Mouse (Mus musculus) left cerebral cortex, postnatal 10 days (tissue): Measurements from ENCODE around the gene Vamp1. TPM values are rescaled to one million over a fixed set of nuclear protein-coding genes. Genes with fewer than 3 reads are reported as not detected.
"Not testable (repeated sequence)": the region's sequence is repeated elsewhere in the genome, so short reads cannot be mapped to it uniquely, and the experiment has no call there.

ENCODE experiments used
- DNase-seq, 2 experiments: peaks; one replicate each; pipeline ENCODE4 v3.0.0; 2021 to 2022; ENCODE audit warnings: low spot score in 2 of 2, mixed read lengths in 1 of 2; ENCODE audit errors: extremely low spot score in 1 of 2
- intact Hi-C: fragments of 180-260 bp; cut with DNase I; formaldehyde crosslinking; loops from one replicate; pipeline ENCODE4 v1.15.1; 2025
- total RNA-seq, 2 experiments: library from RNA; stranded (reverse); gene quantifications; 2 replicates each; pipeline ENCODE4 v1.2.3; 2021

Vamp1 gene
- total RNA-seq, 2 experiments from 2014 or later = 25.7 to 26.5 TPM

DNA sequence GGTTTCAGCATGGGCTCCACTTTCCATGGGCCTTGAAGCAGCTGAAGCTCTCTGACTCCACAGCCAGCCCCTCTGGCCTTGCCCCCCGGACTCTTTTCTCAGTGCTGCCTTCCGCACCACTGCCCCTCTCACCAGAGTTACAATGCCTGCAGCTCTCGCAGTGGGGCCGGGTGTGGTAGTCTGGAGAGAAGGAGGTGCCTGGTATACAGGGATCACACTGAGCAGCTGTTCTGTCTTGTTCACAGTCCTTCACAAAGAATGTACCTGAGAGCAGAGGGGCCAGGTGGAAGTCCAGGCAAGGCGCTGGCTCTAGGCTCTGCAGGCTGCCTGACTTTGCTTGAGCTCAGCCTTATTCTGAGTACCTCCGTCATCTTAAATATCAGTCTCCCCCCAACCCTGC, 21.0 kb downstream of the Vamp1 start:
- DNase-seq = no peak
- intact Hi-C loops = no loop called here

DNA sequence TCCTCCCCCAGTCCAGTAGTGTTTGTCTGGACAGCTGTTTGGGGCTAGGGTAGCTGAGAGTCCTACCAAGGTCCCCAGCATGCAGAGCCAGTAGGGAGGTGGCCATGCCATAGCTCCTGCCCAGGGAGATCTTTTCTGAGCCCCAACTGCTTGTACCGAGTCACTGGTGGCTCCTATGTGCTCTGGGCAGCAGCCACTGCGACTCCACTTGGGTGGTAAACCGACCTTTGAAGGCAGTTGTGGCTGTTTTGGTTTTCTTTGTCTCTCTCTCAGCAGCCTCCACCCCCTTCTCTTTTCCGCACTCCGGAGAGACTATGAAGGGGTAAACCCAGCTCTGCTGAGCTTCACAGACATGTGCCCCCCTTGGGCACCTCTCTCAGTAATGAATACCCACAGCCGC, 21.4 kb downstream of the Vamp1 start, which contains the start of gene Cd27:
Gene Cd27 (minus strand): TSS at position 229 of the 400 bp plus-strand sequence.
- DNase-seq = no peak
- intact Hi-C loops = no loop called here

- intact Hi-C loops = no loop called here
- DNase-seq = no peak
Measured at GRCm38 (mm10) chr6:125237421-125237820, 22.1 kb downstream of the Vamp1 start.

- intact Hi-C loops = no loop called here
- no peak for DNase-seq
Measured at GRCm38 (mm10) chr6:125238396-125238795, 23.0 kb downstream of the Vamp1 start.

- DNase-seq = no peak
- intact Hi-C loops = no loop called here
Measured at GRCm38 (mm10) chr6:125239547-125239946, 24.2 kb downstream of the Vamp1 start.

DNA sequence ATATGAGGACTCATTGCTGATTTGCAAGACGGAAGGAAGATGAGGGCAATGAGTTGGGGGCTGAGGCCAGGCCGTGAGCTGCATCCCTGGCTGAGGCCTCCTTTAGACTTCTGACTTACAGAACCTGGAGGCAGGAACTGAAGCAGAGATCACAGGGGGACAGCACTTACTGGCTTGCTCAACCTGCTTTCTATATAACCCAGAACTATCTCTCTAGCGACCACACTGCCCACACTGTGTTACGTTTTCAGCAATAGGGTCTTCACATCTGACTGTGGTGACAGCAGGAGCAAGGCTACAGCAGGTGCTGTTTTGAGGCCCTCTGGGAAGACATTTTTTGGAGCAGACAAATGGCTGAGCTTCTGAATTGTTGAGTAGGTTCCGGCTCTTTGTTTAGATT, 25.3 kb downstream of the Vamp1 start:
- DNase-seq = no peak
- intact Hi-C loops = no loop called here

DNA sequence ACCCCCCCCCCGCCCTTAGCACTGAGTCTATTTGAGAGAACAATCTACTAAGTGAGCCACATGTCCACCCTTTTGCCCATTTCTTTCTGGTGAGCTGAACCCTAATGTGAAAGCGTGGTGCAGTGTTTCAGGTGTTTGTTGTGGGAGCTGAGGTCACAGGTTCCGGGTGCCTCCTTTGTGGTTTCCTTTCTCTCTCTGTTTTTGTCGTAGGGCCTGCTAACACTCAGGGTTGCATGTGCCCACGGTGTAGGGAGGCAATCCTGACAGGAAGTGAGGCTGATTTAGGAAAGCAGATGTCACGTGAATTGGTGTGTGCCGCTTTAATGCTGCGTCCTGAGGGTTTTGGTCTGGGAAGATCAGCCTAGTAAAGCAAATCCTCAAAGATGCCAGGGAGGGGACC, 26.2 kb downstream of the Vamp1 start:
- intact Hi-C loops = no loop called here
- DNase-seq = no peak

GRCm38 (mm10) chr6:125244551-125244950, 29.2 kb downstream of the Vamp1 start:
- DNase-seq = no peak
- intact Hi-C loops = no loop called here

GRCm38 (mm10) chr6:125252285-125252684, 36.9 kb downstream of the Vamp1 start:
- intact Hi-C loops = no loop called here
- DNase-seq = no peak

DNA sequence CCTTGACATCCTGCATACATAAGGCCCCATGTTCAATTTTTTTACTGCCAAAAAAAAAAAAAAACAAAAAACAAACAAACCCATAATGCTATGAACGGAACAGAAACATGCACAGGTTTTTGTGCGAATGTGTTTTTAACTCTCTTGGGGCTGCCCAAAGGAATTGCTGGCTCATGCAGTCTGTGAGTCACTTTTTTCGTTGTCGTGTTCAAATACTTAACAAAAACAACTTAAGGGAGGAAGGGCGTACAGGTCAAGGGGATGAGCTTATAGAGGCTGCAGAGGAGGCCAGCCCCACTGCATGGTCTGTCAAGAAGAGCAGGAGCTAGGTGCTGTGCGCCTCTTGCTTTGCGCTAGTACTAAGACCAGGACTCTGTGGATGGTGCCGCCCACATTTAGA, 37.4 kb downstream of the Vamp1 start:
- no peak for DNase-seq
- intact Hi-C loops = no loop called here

DNA sequence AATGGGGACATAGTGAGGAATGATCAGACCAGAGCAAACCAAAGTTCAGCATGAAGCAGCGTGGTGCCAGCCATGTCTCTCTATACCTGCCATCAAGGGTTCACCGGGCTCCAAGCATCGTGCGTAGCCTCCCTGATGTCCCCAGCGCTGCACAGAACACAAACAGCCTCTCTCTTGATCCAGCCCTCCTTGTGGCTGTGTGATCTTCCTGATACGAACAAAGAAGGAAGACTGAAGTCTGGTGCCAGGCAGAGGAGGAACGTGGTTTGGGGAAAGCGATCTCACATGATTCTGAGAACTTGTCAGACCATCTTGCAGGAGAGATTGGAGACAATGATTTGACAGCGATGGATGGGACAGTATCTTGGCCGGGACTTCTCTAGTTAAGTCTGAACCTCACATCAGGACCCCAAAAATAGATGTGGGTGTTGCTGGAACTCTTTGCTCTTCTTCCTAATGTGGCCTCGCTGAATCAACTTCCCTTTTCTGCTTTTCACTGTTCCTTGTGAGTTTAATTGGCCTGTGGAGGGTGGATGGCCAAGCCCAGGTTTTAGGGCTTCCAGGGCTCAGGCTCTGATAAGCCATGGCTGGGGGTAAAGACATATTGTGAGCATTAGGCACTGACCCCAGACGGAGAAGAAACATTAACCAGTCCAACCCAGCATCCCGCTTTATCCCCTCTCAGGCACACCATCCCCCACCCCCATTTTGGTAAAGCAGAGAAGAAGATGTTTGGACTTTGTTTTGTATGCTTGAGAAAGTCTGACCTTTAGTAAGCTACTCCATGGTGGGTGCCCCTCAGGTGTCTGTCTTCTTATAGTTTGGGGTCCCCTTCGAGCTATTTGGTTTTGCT, 38.7 kb downstream of the Vamp1 start:
- intact Hi-C loops = no loop called here
- no peak for DNase-seq

DNA sequence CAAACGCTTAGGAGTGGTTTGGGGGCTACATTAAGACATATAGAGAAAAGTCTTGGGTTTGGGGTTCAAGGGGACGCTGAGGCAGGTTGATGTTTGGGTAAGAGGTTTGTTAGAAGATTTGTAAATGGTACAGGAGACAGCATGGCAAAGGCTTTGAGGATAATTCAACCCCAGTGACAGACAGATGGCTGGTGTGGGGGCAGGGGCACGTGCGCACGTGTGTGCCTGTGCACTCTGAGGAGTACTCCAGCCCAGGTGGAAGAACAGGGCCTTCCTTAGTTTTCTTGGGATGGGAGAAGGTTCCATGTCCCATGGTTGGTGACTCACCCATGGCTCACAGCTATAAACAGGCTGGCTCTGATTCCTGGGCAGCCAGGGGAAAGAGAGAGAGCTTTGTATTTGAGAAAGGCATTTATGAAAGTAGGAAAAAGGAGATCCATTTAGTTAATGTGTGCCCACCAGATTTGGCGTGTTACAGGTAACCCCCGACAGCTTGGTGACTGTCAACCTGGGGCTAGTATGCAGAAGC, 40.2 kb downstream of the Vamp1 start:
- intact Hi-C loops = no loop called here
- no peak for DNase-seq

DNA sequence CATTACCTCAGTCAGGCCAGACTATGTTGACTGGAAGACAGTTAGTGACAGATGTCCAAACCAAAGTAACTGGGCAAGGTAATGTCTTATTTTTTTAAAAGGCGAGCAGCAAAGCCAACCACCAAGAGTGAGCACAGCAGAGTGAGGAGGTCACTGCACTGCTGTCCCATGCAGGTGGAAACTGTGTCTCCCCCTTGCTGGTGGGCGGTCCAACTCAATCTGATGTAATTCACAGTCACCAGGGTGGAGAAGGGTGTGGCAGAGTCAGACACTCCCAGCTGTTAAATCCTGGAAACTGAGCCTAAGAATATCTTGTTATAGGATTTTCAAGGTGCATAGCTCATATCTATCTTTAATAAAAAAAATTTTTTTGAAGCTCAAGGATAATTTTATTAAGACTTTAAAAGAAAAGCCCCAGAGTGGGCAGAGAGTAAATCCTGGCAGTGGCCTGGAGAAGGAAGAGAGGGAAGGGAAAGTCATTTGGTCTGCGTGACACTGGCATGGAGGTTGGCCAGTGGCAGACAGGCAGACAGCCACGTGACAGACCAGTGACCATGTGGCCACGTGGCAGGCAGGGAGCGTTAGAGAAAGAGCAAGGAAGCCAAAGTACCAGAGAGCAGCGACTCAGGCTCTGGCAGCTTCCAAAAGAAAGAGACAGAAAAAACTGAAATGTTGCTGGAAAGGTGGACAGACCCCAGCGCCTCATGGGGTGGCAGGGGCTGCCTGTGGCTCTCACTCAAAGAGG, 41.0 kb downstream of the Vamp1 start:
- intact Hi-C loops = no loop called here
- DNase-seq = no peak

GRCm38 (mm10) chr6:125260006-125260555, 44.7 kb downstream of the Vamp1 start:
- intact Hi-C loops = no loop called here
- DNase-seq = no peak

DNA sequence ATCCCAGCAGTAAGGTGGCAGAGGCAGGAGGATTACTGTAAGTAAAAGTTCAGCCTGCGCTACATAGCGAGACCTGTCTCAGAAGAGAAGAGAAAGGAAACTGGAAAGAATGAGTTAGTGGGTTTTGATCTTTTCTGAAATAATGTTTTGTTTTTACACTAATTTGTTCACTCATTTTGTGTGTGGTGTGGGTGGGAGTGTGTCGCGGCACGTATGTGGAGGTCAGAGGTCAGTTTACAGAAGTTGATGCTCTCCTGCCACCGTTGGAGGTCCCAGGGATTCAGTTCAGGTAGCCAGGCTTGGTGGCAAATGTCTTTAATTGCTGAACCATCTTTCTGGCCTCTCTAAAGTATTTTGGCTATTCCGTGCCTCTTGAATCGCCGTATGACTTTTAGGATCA, 48.9 kb downstream of the Vamp1 start:
- intact Hi-C loops = no loop called here

GRCm38 (mm10) chr6:125265239-125265638, 49.9 kb downstream of the Vamp1 start:
- DNase-seq = no peak
- intact Hi-C loops = loop anchor here (5.0 kb wide), 1 partner anchor 48 kb away; the partner anchor contains the start of gene Vamp1

More for the DNA sequence above, 48.9 kb downstream of the Vamp1 start:
- DNase-seq = no peak

- intact Hi-C loops = loop anchor here (5.0 kb wide), 1 partner anchor 49 kb away; the partner anchor contains the start of gene Vamp1
- no peak for DNase-seq
Measured at GRCm38 (mm10) chr6:125266091-125266490, 50.7 kb downstream of the Vamp1 start.

DNA sequence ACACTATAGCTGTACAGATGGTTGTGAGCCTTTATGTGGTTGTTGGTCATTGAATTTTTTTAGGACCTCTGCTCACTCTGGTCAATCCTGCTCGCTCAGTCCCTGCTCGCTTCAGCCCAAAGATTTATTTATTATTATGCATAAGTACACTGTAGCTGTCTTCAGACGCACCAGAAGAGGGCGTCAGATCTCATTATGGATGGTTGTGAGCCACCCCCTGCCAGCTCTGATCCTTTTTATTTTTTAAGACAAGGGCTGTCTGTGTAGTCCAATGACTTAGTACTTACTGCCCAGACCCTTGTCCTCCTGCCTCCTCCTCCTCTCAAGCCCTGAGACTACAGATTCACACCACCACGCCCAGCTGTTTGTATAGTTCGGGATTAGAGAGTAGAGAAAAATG, 51.2 kb downstream of the Vamp1 start:
- intact Hi-C loops = loop anchor here (5.0 kb wide), 1 partner anchor 49 kb away; the partner anchor contains the start of gene Vamp1
- DNase-seq = not testable (repeated sequence)

DNA sequence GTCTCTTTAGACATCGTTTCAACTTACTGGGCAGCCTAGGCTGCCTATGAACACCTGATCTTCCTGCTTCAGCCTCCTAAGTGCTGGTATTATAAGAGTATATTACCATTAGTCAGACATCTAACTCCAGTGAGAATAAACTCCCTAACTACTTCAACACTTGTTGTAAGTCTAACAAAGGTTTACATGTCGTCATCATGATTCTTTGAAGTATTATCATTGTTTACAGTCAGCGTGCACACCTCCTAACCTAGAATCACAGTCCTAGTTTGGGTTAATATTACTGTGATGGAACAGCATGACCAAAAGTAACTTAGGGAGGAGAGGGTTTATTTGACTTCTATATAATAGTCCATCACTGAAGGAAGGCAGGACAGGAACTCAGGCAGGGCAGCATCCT, 52.1 kb downstream of the Vamp1 start:
- intact Hi-C loops = loop anchor here (5.0 kb wide), 1 partner anchor 50 kb away; the partner anchor contains the start of gene Vamp1
- no peak for DNase-seq
